Mouse (Mus musculus) cerebellum, postnatal 14 days (tissue): Measurements from ENCODE around the gene Cldn13.

Experiments
- DNase-seq, 2 experiments: peaks; one replicate each; pipeline ENCODE4 v3.0.0; 2021; ENCODE audit warnings: mixed read lengths in 2 of 2

Gene Cldn13

GRCm38 (mm10) chr5:134891552-134891951 lies 23.8 kb downstream of the Cldn13 start:
- no peak for DNase-seq

- DNase-seq: peak in 1 of 2 experiments; percentile 20
Observed at GRCm38 (mm10) chr5:134890601-134891054, 24.7 kb downstream of the Cldn13 start.

GRCm38 (mm10) chr5:134888505-134888904 lies 26.8 kb downstream of the Cldn13 start:
- no peak for DNase-seq

GRCm38 (mm10) chr5:134887447-134888335 lies 27.6 kb downstream of the Cldn13 start:
- DNase-seq: no peak

GRCm38 (mm10) chr5:134883077-134883476 lies 32.2 kb downstream of the Cldn13 start:
- DNase-seq: peak; percentile 64 to 66

- no peak for DNase-seq
Observed at GRCm38 (mm10) chr5:134876801-134877200, 38.5 kb downstream of the Cldn13 start.

GRCm38 (mm10) chr5:134875245-134875644 lies 40.1 kb downstream of the Cldn13 start:
- DNase-seq: no peak

- DNase-seq: peak; percentile 59 to 78
Observed at GRCm38 (mm10) chr5:134873956-134874879, 41.1 kb downstream of the Cldn13 start.

- DNase-seq: no peak
Observed at GRCm38 (mm10) chr5:134873034-134873433, 42.3 kb downstream of the Cldn13 start.

GRCm38 (mm10) chr5:134872597-134872996 lies 42.7 kb downstream of the Cldn13 start:
- no peak for DNase-seq

GRCm38 (mm10) chr5:134868506-134868905 lies 46.8 kb downstream of the Cldn13 start:
- DNase-seq: no peak

- no peak for DNase-seq
Observed at GRCm38 (mm10) chr5:134867320-134868144, 47.8 kb downstream of the Cldn13 start.

- peak; percentile 62 to 65 for DNase-seq
Observed at GRCm38 (mm10) chr5:134865158-134865557, 50.2 kb downstream of the Cldn13 start.
